Mouse (Mus musculus): ENCODE data around the gene Mageb3. TPM values are rescaled to one million over a fixed set of nuclear protein-coding genes. Genes with fewer than 3 reads are reported as not detected.
"Not testable (repeated sequence)": the region's sequence is repeated elsewhere in the genome, so short reads cannot be mapped to it uniquely, and the experiment has no call there.

The Mageb3 gene
- polyA plus RNA-seq (2012; rRNA removed) = not detected in 2 replicates

- no peak for TF ChIP-seq CTCF (IDR thresholded peaks at IDR 0.05; ENCODE audit: insufficient read depth, low read length)
- peak; percentile 52; the same call in 1 of the 2 replicates for TF ChIP-seq POLR2A (IDR thresholded peaks at IDR 0.05; ENCODE audit: borderline replicate concordance, extremely low read depth, low read depth, low read length)
- peak within 1 kb of the TSS; percentile 97 for H3K4me3 ChIP-seq (replicated peaks; ENCODE audit: extremely low read depth, low read depth, low read length)
- peaks cover 7% of the 10 kb centered on the region for H3K4me1 ChIP-seq (ENCODE audit: control insufficient read depth, insufficient read depth, low read length)
- under 1% methylated on average over 48 of the region's 48 CpGs for WGBS
- DNase-seq = peak; percentile 97
Observed at GRCm38 (mm10) chr2:121955765-121956223, at the start of gene Mageb3, which contains the start of gene Ctdspl2. Gene Mageb3 (minus strand): TSS chr2:121956092. Gene Ctdspl2 (plus strand): TSS chr2:121956001.

GRCm38 (mm10) chr2:121995738-121996137 is 39.8 kb upstream of the Mageb3 start:
- TF ChIP-seq CTCF (IDR thresholded peaks at IDR 0.05; ENCODE audit: insufficient read depth, low read length) (0 out of 2 replicates have a peak, but pooled peaks have one; percentile 3), POLR2A (IDR thresholded peaks at IDR 0.05; ENCODE audit: borderline replicate concordance, extremely low read depth, low read depth, low read length) (no peak)
- Histone ChIP-seq H3K4me3 (replicated peaks; ENCODE audit: extremely low read depth, low read depth, low read length) (no peak overlapping the region), H3K4me1 (ENCODE audit: control insufficient read depth, insufficient read depth, low read length) (no peaks in the 10 kb centered on the region)
- DNase-seq = no peak
- WGBS = 89% methylated on average over 1 of the region's 1 CpGs

GRCm38 (mm10) chr2:121957216-121957792 is 1.4 kb upstream of the Mageb3 start:
- WGBS = 5% methylated on average over 8 of the region's 8 CpGs
- Histone ChIP-seq H3K4me1 (ENCODE audit: control insufficient read depth, insufficient read depth, low read length) (peaks cover 7% of the 10 kb centered on the region), H3K4me3 (replicated peaks; ENCODE audit: extremely low read depth, low read depth, low read length) (peak overlapping the region; percentile 24)
- no peak for DNase-seq
- TF ChIP-seq POLR2A (IDR thresholded peaks at IDR 0.05; ENCODE audit: borderline replicate concordance, extremely low read depth, low read depth, low read length) (no peak), CTCF (IDR thresholded peaks at IDR 0.05; ENCODE audit: insufficient read depth, low read length) (no peak)

GRCm38 (mm10) chr2:121956224-121957018 is 529 bp upstream of the Mageb3 start:
- under 1% methylated on average over 47 of the region's 47 CpGs for WGBS
- DNase-seq = peak; percentile 94
- Histone ChIP-seq H3K4me3 (replicated peaks; ENCODE audit: extremely low read depth, low read depth, low read length) (peak overlapping the region; percentile 97), H3K4me1 (ENCODE audit: control insufficient read depth, insufficient read depth, low read length) (peaks cover 7% of the 10 kb centered on the region)
- no peak for TF ChIP-seq CTCF (IDR thresholded peaks at IDR 0.05; ENCODE audit: insufficient read depth, low read length)
- peak; percentile 82; the same call in 1 of the 2 replicates for TF ChIP-seq POLR2A (IDR thresholded peaks at IDR 0.05; ENCODE audit: borderline replicate concordance, extremely low read depth, low read depth, low read length)

GRCm38 (mm10) chr2:121954971-121955656 is 778 bp downstream of the Mageb3 start:
- Histone ChIP-seq H3K4me1 (ENCODE audit: control insufficient read depth, insufficient read depth, low read length) (peaks cover 7% of the 10 kb centered on the region), H3K4me3 (replicated peaks; ENCODE audit: extremely low read depth, low read depth, low read length) (peak overlapping the region; percentile 61)
- WGBS = 15% methylated on average over 10 of the region's 10 CpGs
- TF ChIP-seq POLR2A (IDR thresholded peaks at IDR 0.05; ENCODE audit: borderline replicate concordance, extremely low read depth, low read depth, low read length) (no peak), CTCF (IDR thresholded peaks at IDR 0.05; ENCODE audit: insufficient read depth, low read length) (no peak)
- DNase-seq = no peak

- DNase-seq = no peak
- H3K4me1 ChIP-seq (ENCODE audit: control insufficient read depth, insufficient read depth, low read length) = no peaks in the 10 kb centered on the region
- TF ChIP-seq CTCF (IDR thresholded peaks at IDR 0.05; ENCODE audit: insufficient read depth, low read length) (no peak), POLR2A (IDR thresholded peaks at IDR 0.05; ENCODE audit: borderline replicate concordance, extremely low read depth, low read depth, low read length) (no peak)
- WGBS = 79% methylated on average over 3 of the region's 3 CpGs
- H3K4me3 ChIP-seq (replicated peaks; ENCODE audit: extremely low read depth, low read depth, low read length) = no peak overlapping the region
Observed at GRCm38 (mm10) chr2:121943364-121943763, 12.5 kb downstream of the Mageb3 start.

GRCm38 (mm10) chr2:121937624-121938023 is 18.3 kb downstream of the Mageb3 start:
- WGBS = 68% methylated on average over 2 of the region's 2 CpGs
- H3K4me3 ChIP-seq (replicated peaks; ENCODE audit: extremely low read depth, low read depth, low read length); DNase-seq; H3K4me1 ChIP-seq (ENCODE audit: control insufficient read depth, insufficient read depth, low read length): not testable (repeated sequence)

GRCm38 (mm10) chr2:121916047-121916970 is 39.6 kb downstream of the Mageb3 start:
- TF ChIP-seq POLR2A (IDR thresholded peaks at IDR 0.05; ENCODE audit: borderline replicate concordance, extremely low read depth, low read depth, low read length) (no peak), CTCF (IDR thresholded peaks at IDR 0.05; ENCODE audit: insufficient read depth, low read length) (no peak)
- no peak for DNase-seq
- 72% methylated on average over 5 of the region's 5 CpGs for WGBS
- Histone ChIP-seq H3K4me1 (ENCODE audit: control insufficient read depth, insufficient read depth, low read length) (peaks cover 3% of the 10 kb centered on the region), H3K4me3 (replicated peaks; ENCODE audit: extremely low read depth, low read depth, low read length) (no peak overlapping the region)
